Comparison of ENCODE assay signal across 8 mouse cellular contexts in genomic region chr1:134555240-134555870, GRCm38 (mm10). TPM values are rescaled to one million over a fixed set of nuclear protein-coding genes. Genes with fewer than 3 reads are reported as not detected.
A peak's percentile ranks its signal among the peaks of the same experiment; 100 is the strongest.
DNase-seq lines count a peak whose midpoint lies in the region; TF ChIP-seq lines count a peak whose summit lies in the region.

No protein-coding gene starts in this region.

- TF ChIP-seq CTCF in left cerebral cortex, adult 2 months (IDR thresholded peaks at IDR 0.05), result no peak

- H3K4me1 ChIP-seq in hindbrain, embryonic 10.5 days (replicated peaks), result peaks cover 33% of the 10 kb centered on the region

- peak overlapping the region; percentile 62; the same call in 1 of the 2 replicates for H3K4me3 ChIP-seq in hindbrain, embryonic 10.5 days
- no peak overlapping the region for H3K4me3 ChIP-seq in left cerebral cortex, adult 2 months

- H3K27ac ChIP-seq in hindbrain, embryonic 10.5 days, result peak overlapping the region; percentile 93
- no peak overlapping the region for H3K27ac ChIP-seq in left cerebral cortex, adult 2 months

- peak; percentile 18 to 66 for DNase-seq in spleen, postnatal 4 days (ENCODE audit: low spot score in 2 of 2)
- DNase-seq in spleen, adult 12 weeks (ENCODE audit: low spot score), result no peak
- no peak for DNase-seq in hindbrain, embryonic 10.5 days (ENCODE audit: low spot score)
- peak; percentile 66 to 80 for DNase-seq in lung, adult 18-20 months
- peak; percentile 18 for DNase-seq in ovary, postnatal 14 days (ENCODE audit: low spot score)
- no peak for DNase-seq in retina, postnatal 1 day
- no peak for DNase-seq in left cerebral cortex, adult 2 months (ENCODE audit: extremely low spot score in 1 of 2, low spot score in 2 of 2)
- DNase-seq in cerebellum, adult 18-20 months, result no peak

- no peaks in the 10 kb centered on the region for H3K36me3 ChIP-seq in hindbrain, embryonic 10.5 days

- no peaks in the 10 kb centered on the region for H3K9me3 ChIP-seq in hindbrain, embryonic 10.5 days

- 30% methylated on average over 13 of the region's 13 CpGs for WGBS in hindbrain, embryonic 10.5 days

- intact Hi-C loops in left cerebral cortex, adult 2 months (cut with DNase I), result no loop called here

- peaks cover 11% of the 10 kb centered on the region for H3K27me3 ChIP-seq in hindbrain, embryonic 10.5 days (ENCODE audit: insufficient read depth, poor library complexity, severe bottlenecking)

RNA-seq across cellular contexts. Expression of gene Kdm5b, which starts 4.6 kb away (rescaled TPM):
- 69.9 and 71.6 TPM in 2 replicates for polyA plus RNA-seq in hindbrain, embryonic 10.5 days (2016; fragmentation: Nextera tagmentation; extraction: Ambion mirVana)
- total RNA-seq in left cerebral cortex, adult 2 months (2021), result 10 to 100 TPM; 70.5 to 71.0 TPM

RNA-seq across cellular contexts. Expression of gene Mgat4e, which starts 5.9 kb away (rescaled TPM):
- polyA plus RNA-seq in hindbrain, embryonic 10.5 days (2016; fragmentation: Nextera tagmentation; extraction: Ambion mirVana), result not detected in 2 replicates
- not detected for total RNA-seq in left cerebral cortex, adult 2 months (2021)

Comparison
In these comparisons a context has a peak if more than half of its experiments do, and no peak if none do; other contexts are left out.
1. DNase-seq: peak in spleen, postnatal 4 days (2 of 2), lung, adult 18-20 months (2 of 2) and ovary, postnatal 14 days (single experiment); none in spleen, adult 12 weeks (single experiment), hindbrain, embryonic 10.5 days (single experiment), retina, postnatal 1 day (single experiment), left cerebral cortex, adult 2 months (0 of 2) and cerebellum, adult 18-20 months (0 of 2).